Mouse (Mus musculus) gastrocnemius, postnatal 14 days (tissue): ENCODE results near the gene Il16. TPM values are rescaled to one million over a fixed set of nuclear protein-coding genes. Genes with fewer than 3 reads are reported as not detected.
"Not testable (repeated sequence)": the region's sequence is repeated elsewhere in the genome, so short reads cannot be mapped to it uniquely, and the experiment has no call there.

ENCODE experiments used
- DNase-seq: peaks from one replicate; pipeline ENCODE4 v3.0.0; 2021; ENCODE audit warnings: mixed read lengths
- intact Hi-C: fragments of 180-260 bp; cut with DNase I; formaldehyde crosslinking; loops from one replicate; pipeline ENCODE4 v1.15.1; 2025; ENCODE audit warnings: low total_unique reads
- total RNA-seq, 2 experiments: library from RNA; stranded (reverse); gene quantifications; 2 replicates each; pipeline ENCODE4 v1.2.3; 2021

The Il16 gene
- total RNA-seq, 2 experiments from 2014 or later, result 4.2 to 6.6 TPM

DNA sequence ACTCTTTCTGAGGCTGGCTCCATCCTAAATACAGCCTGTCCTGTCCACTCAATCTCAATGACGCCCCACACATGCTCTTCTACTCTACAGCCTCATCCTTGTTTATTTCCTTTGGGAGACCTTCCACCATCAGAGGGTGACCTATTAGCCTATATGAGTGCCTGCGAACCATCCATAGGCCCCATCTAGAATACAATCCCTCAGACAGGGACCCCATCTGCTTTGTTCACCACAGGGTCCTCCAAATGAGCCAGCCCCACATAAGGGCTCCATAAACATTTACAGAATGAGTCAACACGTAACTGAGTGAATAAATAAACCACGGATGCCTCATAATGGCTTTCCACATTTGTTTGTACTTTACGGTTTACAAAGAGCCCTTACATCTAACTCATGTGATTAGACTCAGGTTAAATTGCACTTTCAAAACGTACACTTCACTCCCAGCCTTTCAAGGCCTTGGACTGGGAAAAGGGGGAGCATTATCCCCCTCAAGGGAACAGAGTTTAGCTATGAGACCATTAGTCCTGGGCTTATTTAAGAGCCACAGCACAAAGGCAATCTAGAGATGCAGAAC lies 7.5 kb downstream of the Il16 start:
- intact Hi-C loops, result no loop called here
- no peak for DNase-seq

DNA sequence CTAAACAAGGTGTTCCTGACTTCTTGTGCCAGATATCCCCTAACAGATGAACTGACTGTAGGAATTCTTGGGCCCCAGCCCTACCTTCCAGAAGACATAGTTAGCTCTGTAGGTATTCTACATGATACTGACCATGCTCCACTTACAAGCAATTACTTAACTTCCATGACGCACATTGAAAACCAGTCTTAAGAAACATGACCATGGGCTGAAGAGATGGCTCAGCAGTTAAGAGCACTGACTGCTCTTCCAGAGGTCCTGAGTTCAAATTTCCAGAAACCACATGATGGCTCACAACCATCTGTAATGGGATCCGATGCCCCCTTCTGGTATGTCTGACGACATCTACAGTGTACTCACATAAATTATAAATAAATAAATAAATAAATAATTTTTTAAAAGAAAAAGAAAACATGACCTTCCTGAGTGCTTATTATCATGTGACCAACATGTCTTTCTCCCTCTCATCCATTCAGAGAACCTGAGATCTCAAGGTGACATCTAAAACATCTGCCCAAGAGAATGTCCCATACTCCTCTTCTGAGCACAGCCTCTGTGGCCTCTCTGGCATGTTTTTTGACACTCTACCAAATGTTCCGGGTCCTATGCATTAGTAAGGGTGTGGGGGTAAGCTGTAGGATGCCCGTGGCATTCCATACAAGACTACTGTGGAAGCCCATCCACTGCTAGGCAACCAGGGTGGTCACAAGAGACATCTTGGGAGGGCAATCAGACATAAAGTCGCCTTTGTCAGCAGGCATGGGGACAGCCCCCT lies 9.0 kb downstream of the Il16 start:
- no peak for DNase-seq
- intact Hi-C loops, result no loop called here

DNA sequence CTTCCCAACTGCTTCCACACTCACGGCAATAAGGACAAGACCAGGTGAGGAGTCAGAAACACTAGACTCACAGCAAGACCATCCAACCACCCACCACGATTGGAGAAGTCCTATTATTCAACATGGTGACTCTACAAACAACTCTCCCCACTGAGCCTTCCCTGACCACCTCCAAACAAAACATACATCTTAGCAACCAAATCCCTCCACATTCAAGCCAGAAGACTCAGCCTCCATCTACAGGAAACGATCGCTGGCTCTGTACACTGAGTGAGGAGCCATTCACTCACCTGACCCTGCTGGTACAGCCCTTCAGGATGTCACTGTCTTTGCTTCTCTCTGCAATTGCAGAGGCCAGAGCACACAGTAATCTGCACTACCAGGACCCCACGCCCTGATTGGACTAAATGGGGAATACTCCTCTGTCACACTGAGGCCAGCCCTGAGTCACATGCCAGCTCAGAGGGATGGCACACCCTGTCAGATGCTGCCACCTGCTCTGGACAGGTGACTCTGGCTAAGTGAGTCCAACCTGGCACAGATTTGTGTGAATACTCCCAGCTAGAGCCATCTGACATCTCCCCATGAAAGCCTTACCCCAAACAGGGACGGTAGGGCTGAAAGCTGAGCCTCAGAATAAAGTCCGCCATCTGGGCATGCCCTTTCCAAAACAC lies 10.3 kb downstream of the Il16 start:
- DNase-seq, result no peak
- intact Hi-C loops, result no loop called here

DNA sequence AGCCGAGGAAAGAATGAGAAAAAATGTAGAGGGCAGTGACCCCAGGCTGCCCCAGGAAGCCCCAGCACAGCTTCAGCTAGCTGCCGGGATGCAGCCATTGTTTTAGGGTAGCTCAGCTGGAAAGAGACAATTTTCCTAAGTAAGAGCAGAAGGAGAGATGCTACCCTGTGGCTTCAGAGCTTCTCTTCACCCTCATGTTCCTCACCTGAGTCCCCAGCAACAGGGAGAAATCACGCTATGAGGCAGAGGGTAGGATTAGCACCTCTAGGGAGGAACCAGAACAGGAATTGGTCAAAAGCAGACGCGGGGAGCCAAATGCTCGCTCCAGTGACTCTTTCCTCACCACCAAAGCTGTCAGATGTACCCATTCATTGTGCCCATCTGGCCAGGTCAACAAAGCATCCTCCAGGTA lies 10.8 kb downstream of the Il16 start:
- intact Hi-C loops, result no loop called here
- no peak for DNase-seq

DNA sequence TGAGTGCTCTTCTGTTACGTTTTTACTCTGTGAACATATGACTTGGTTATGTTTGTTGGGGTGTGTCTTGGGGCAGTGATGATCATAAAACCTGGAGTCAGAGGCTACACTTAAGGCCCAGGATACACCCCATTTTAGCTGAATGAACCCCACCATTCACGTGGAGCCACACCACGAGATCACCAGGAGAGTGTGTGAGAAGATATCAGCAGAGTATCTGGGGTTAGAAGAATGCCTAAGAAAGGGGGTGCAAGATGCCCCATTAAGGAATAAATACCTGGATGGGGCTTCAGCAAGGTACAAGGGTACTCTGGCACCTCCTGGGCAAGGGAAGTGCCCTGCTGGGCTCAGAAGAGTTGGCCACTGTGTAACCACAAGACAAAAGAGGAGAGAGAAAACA lies 11.3 kb downstream of the Il16 start:
- intact Hi-C loops, result no loop called here
- DNase-seq, result no peak

DNA sequence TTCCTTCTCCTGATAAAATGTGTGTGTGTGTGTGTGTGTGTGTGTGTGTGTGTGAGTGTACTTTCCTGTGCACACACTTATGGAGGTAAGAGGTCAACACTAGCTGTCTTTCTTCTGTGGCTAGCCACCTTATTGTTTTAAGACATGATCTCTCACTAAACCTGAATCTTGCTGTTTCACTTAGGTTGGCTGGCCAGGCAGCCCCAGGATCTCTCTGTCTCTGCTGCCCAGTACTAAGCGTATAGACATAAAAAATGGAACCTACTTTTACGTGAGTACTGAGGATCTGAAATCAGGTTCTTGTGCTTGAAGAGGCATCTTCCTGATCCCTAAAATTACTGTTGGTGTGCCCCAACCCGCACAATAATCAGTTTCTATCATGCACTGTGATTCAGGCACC lies 12.7 kb downstream of the Il16 start:
- intact Hi-C loops, result no loop called here
- DNase-seq, result no peak

DNA sequence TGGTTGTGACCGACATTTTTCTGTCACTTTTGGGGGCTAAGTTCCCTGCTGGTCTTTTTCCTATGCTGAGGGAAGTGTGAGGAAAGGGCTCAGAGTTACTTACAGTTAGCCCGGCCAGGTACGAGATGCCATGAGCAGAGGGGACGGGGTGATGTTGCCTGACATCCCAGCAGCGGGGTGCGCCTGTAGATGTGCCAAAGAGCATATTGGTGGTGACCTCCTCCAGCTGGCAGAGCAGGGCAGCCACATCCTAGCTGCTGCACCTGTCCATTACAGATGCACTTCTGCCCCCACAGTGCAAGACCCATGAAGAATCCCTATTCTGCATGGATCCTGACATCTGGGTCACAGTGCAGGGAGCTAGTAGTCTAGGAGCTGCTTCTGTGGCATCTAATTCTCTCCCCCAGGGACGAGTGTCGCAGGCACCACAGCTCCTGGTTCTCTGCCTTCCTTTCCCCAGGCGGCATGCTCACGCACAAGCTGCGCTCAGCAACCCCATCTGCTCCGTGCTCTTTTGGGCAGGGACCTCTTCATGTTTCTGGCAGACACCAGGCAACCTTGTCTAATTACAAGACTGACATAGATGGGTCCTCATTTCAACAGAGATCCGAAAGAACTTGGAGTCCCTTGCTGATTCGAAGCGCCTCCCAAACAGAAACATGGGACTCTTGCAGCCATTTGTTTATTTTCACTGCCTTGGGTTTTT lies 13.4 kb downstream of the Il16 start:
- intact Hi-C loops, result no loop called here
- no peak for DNase-seq

DNA sequence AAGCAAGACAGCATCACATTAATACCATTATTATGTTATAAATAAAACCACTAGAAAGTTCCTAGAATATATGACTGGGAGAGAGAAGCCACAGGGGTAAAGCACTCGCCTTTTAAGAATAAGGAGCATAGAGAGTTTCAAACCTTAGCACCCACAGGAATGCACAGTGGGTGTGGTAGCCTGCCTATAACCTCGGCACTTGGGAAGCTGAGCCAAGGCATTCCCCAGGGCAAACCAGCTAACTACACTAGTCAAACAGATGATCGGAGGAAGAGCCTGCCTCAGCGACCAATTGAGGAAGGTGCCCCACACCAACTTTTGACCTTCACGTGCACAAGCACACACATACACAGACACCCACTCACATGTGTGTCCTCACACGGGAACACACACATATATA lies 14.2 kb downstream of the Il16 start:
- no peak for DNase-seq

DNA sequence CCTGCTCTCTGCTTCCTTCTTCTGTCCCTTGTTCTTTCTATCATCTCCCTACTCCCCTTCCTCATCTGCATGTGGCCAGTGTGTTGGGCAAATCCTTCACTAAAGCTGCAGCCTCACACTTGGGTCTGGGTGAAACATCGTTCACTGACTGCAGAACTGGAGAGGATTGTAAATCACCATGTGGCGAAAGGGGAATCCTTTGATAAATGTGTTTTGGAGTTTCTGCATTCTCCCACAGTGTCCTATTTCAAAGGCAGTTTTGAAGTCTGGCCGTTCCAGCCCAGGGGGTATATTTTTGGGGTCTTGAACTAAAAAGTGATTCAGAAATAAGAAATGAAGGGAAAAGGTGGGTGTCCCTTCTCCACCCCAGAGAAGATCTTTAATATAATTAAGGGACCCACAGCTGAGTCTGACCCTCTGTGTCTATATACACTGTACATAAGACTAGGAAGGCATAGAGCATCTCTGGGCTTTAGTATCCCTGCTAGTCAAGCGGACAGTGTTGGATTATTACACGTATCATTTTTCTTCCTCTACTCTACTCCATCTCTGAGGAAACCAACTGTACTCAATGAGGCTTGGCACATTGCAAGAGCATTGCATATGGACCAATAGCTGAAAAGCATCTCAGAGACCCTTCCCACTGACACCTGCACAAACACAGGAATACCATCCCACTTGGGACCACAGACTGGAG lies 18.4 kb downstream of the Il16 start:
- intact Hi-C loops, result no loop called here
- DNase-seq, result no peak

More for the DNA sequence above, 14.2 kb downstream of the Il16 start:
- intact Hi-C loops, result no loop called here

DNA sequence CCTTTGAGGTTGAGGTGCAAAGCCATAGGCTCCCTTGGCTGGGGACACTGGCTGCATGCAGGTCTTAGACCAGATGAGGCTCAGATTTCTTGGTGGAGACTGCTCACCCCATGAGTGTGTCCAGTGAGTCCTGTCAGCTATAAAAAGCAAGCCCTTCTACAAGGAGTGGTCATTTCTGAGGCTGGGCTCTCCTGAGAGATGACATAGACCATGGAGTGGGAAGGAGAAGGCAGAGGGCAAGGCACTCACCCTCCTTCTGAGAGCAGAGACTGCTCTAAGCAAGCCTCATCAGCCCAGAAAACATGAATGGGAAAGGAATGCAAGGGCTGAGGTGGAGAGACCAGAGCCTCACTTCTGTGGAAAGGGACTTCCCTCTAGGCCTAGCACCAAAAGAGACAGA lies 19.7 kb downstream of the Il16 start:
- intact Hi-C loops, result no loop called here

DNA sequence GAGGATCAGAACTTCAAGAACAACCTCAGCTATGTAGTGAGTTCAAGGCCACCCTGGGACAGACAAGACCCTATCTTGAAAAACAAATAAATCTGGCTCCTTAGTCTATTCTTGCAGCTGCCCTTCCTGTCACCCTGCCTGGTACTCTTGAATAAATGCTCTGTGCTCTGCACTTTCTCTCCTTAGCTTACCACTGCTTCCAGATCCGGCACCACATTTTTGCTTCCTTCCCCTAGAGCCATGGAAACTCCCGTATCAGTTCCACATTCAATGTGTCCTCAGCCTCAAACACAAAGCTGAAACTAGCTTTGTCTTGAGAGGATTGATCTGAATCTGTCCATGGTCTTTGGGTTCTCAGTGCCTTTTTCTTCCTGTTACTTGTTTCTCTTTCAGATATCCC lies 21.0 kb downstream of the Il16 start:
- intact Hi-C loops, result no loop called here
- DNase-seq, result no peak

More for the DNA sequence above, 19.7 kb downstream of the Il16 start:
- DNase-seq, result no peak

DNA sequence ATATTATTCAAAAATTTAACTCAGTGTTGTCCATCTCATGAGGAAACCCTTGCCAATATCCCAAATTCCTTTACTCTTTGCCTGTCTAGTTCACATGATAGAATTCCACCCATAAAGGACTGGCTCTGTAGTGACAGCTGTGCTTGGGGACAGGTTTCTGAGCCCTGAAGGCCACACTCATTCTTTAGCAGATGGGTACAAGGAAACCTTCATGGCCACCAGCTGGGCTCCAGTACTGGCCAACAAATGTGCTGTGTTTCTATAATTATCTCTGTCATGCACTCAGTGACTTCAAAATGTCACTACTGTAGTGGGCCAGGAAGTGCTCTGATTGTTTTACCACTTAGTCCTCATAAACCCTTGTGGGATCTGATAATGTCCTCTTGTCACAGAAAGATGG lies 21.6 kb downstream of the Il16 start:
- DNase-seq, result no peak
- intact Hi-C loops, result no loop called here

DNA sequence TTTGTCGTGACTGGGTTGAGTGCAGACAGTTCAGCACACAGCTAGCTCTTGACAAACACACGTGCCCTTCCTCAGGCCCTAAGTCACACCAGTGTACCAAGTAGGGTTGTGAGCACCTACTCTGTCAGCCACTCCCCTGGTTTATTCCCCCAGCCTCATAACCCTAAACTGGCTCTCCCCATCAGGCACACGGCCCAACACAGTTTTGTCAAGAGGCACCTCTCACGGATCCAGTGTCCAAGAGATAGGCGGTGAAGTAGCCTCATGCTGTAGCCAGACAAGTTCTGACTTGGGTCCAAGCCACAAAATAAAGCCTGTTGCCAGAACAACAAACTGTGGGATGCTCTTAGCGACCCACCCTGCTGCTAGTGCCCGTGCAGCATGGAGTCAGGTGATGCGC lies 22.3 kb downstream of the Il16 start:
- no peak for DNase-seq

DNA sequence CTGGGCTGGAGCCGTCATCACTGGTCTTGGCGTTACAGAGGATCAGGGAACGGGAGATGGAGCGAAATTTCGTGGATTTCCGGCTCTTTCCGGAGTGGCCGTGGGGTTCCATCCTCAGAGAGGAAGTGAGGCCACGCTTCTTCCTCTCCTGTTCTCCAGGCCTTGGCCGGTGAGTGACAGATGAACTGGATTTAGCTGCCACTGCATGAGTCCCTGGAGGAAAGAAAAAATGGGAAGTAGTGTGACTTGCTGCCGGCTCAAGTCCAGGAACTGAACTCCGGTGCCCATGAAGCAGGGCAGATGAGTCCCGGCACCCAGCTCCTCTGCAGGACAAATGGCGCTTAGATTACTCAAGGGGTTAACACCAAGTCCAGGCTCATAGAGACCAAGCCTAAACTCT lies 23.0 kb downstream of the Il16 start:
- intact Hi-C loops, result no loop called here
- no peak for DNase-seq

More for the DNA sequence above, 22.3 kb downstream of the Il16 start:
- intact Hi-C loops, result no loop called here

DNA sequence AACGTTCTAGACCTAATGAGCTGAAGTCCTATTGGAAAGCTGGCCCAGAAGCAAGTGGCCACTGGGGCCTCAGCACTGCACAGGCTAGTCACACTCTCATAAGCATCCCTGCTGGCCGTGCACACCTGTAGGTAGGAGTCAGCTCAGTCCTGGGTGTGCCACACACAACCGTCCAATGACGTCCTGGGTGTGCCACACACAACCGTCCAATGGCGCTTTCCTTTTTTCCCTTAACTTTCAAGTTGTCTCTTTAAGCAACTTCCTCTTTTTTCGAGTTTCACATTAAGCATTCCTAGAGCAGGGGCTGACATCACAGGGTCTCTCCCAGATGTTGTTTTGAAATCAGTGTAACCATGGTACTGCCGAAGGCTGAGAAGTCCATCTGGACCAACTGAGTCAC lies 25.3 kb downstream of the Il16 start:
- intact Hi-C loops, result no loop called here
- no peak for DNase-seq

DNA sequence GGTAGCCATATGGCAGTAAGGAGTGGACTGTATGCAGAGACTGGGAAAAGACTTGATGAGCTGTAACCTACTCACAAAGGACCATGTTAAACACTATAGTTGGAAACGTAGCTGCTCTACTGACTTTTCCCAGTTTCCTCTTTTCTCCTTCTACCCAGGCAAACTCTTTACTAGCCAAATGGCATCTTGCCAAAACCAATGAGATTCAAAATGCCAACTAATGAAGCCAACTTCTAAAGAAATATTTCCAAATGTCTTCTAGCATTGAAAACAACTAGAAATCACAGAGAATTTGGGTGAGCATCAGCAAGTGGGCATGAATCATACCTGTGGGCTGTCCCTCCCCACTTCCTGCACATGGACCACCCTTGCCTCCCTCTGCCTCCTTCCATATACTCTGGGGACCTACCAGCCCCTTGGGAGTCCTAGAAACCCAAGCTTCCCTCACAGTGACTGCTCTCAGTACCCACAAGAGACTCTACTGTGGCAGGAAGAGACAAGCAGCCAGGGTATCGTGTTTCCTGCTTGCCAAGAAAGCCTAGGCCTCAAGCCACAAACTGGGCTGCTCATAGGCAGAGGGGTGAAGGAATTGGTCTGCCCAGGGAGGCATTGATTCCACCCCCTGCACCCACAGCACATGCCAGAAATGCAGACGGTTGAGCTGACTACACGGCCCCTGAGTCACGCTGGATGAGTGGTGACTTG lies 28.4 kb downstream of the Il16 start:
- no peak for DNase-seq
- intact Hi-C loops, result no loop called here

DNA sequence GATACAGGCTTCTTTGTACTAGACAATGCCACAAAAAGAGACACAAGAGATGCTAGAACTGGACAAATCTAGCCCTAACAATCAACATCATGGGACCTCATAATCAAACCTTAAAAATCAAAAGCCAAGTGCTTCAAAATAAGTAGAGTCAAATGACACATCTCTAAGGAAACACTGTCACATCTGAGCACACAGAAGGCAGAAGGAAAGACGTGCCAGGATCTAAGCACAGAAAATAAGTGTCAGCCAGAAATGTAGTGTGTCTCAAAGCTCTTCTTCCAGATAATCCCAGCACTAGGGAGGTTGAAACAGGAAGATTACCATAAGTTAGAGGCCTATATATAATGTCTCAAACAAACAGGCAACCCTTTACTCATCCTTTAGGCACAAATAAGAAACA lies 31.9 kb downstream of the Il16 start:
- no peak for DNase-seq
- intact Hi-C loops, result no loop called here

DNA sequence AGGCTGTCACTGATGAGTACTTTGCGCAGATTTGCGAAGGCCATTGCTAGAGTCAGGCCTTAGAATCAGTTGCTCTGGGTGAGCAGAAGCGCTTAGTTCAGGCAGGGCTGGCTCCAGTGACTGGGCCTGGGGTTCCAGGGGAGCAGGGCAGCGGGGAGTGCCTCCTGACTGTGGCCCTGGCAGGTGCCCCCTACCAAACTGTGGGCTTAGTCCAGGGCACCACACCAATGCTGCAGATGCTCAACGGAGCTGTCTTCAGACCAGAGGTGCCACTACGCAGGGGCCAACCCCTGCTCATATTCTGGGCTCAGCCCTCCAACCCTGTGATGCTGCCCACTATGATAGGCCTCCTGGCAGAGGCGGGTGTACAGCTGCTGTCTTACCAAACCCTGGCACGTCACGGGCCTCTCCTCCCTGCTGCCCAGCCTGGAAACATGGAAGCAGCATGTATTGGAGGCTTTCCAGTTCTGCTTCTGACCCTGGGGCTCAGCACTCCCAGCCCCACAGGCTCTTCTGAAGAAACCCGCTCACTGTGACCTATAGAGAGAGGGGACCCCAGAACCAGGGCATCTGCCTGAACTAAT lies 33.8 kb downstream of the Il16 start:
- DNase-seq, intact Hi-C loops: not testable (repeated sequence)
